Mouse (Mus musculus): ENCODE results near the gene Cnr2. TPM values are rescaled to one million over a fixed set of nuclear protein-coding genes. Genes with fewer than 3 reads are reported as not detected.

The Cnr2 gene
- total and polyA plus RNA-seq, 3 experiments, result 0.23 to 0.88 (median 0.59) TPM

DNA sequence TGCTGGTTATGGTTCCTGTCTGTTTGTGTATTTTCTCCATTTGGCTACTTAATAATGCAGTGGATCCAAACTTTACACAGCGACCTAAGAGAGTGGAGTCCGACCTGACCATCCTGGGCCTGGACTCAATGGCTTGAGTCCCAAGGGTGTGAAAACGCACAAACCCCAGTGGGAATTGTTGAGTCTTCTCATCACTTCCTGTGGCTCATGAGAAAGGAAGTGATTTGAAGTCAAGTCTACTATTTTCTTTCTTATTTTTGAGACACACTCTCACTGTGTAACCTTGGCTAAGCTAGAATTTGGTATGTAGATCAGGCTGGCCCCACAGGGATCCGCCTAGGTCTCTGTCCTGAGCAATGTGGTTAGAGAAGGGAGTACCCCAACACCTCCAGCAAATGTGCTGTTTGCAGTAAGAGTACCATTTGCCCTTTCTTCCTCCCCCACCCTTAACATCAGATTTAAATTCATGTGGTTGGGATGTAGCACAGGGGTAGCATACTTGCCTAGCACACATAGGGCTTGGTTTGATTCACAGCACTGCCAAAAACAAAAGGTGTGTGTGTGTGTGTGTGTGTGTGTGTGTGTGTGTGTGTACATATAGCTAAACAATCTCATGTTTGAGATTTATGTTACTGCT lies 7.5 kb downstream of the Cnr2 start:
- WGBS, result 61% methylated on average over 4 of the region's 4 CpGs
- Histone ChIP-seq H3K27ac (no peak overlapping the region), H3K79me2 (replicated peaks; ENCODE audit: control insufficient read depth, insufficient read depth, low read length) (no peaks in the 10 kb centered on the region), H3K36me3 (ENCODE audit: control insufficient read depth, insufficient read depth, low read length) (no peaks in the 10 kb centered on the region), H3K9ac (ENCODE audit: low read depth, low read length) (no peak overlapping the region), H3K4me1 (ENCODE audit: control insufficient read depth, insufficient read depth, low read length) (peaks cover 4% of the 10 kb centered on the region), H3K27me3 (ENCODE audit: control insufficient read depth, insufficient read depth, low read length) (no peaks in the 10 kb centered on the region), H3K4me3 (no peak overlapping the region)
- intact Hi-C loops (cut with DNase I), result no loop called here
- DNase-seq, result no peak
- TF ChIP-seq EP300 (IDR thresholded peaks at IDR 0.05; ENCODE audit: insufficient read depth, low read depth, low read length), result no peak
- TF ChIP-seq POLR2A (IDR thresholded peaks at IDR 0.05; ENCODE audit: insufficient read depth, low read depth, low read length), result no peak
- TF ChIP-seq CTCF (IDR thresholded peaks at IDR 0.05), result no peak

GRCm38 (mm10) chr4:135904810-135905209 lies 9.6 kb downstream of the Cnr2 start:
- no peak for DNase-seq
- 59% methylated on average over 1 of the region's 1 CpGs for WGBS
- Histone ChIP-seq H3K79me2 (replicated peaks; ENCODE audit: control insufficient read depth, insufficient read depth, low read length) (no peaks in the 10 kb centered on the region), H3K27ac (no peak overlapping the region), H3K4me1 (ENCODE audit: control insufficient read depth, insufficient read depth, low read length) (peaks cover 2% of the 10 kb centered on the region), H3K27me3 (ENCODE audit: control insufficient read depth, insufficient read depth, low read length) (no peaks in the 10 kb centered on the region), H3K4me3 (no peak overlapping the region), H3K36me3 (ENCODE audit: control insufficient read depth, insufficient read depth, low read length) (no peaks in the 10 kb centered on the region; the same call in 1 of the 2 replicates), H3K9ac (ENCODE audit: low read depth, low read length) (no peak overlapping the region)
- intact Hi-C loops (cut with DNase I), result no loop called here
- TF ChIP-seq CTCF (IDR thresholded peaks at IDR 0.05) (no peak), EP300 (IDR thresholded peaks at IDR 0.05; ENCODE audit: insufficient read depth, low read depth, low read length) (no peak), POLR2A (IDR thresholded peaks at IDR 0.05; ENCODE audit: insufficient read depth, low read depth, low read length) (no peak)

DNA sequence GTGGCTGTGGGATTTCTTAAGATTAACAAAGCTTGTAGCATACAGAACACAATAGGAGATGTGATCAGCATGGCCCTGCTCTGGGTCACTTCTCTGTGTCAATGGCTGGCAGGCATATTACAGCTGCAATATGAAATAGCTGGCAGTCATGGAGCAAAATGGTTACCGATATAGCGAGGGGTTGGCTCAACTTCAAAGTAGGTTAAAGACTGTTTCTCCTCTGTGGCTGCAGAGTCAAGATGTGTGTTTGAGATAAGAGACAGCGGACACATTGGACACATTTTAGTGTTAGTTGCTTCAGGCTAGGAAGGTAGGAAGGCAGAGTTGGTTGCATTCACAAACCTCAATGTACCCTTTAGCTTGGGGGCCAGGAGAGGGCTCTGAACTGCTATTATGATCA lies 11.4 kb downstream of the Cnr2 start:
- no peaks in the 10 kb centered on the region; the same call in 1 of the 2 replicates for H3K36me3 ChIP-seq (ENCODE audit: control insufficient read depth, insufficient read depth, low read length)
- TF ChIP-seq POLR2A (IDR thresholded peaks at IDR 0.05; ENCODE audit: insufficient read depth, low read depth, low read length) (no peak), CTCF (IDR thresholded peaks at IDR 0.05) (no peak), EP300 (IDR thresholded peaks at IDR 0.05; ENCODE audit: insufficient read depth, low read depth, low read length) (no peak)
- 67% methylated on average over 3 of the region's 3 CpGs for WGBS
- H3K27ac ChIP-seq, result no peak overlapping the region
- no peak overlapping the region for H3K4me3 ChIP-seq
- intact Hi-C loops (cut with DNase I), result no loop called here
- no peaks in the 10 kb centered on the region for H3K27me3 ChIP-seq (ENCODE audit: control insufficient read depth, insufficient read depth, low read length)
- peaks cover 3% of the 10 kb centered on the region for H3K4me1 ChIP-seq (ENCODE audit: control insufficient read depth, insufficient read depth, low read length)
- DNase-seq, result no peak
- no peak overlapping the region for H3K9ac ChIP-seq (ENCODE audit: low read depth, low read length)
- no peaks in the 10 kb centered on the region for H3K79me2 ChIP-seq (replicated peaks; ENCODE audit: control insufficient read depth, insufficient read depth, low read length)

- H3K27me3 ChIP-seq (ENCODE audit: control insufficient read depth, insufficient read depth, low read length), result no peaks in the 10 kb centered on the region
- H3K4me3 ChIP-seq, result no peak overlapping the region
- TF ChIP-seq POLR2A (IDR thresholded peaks at IDR 0.05; ENCODE audit: insufficient read depth, low read depth, low read length) (no peak), EP300 (IDR thresholded peaks at IDR 0.05; ENCODE audit: insufficient read depth, low read depth, low read length) (no peak), CTCF (IDR thresholded peaks at IDR 0.05) (no peak)
- H3K79me2 ChIP-seq (replicated peaks; ENCODE audit: control insufficient read depth, insufficient read depth, low read length), result no peaks in the 10 kb centered on the region
- WGBS, result 18% methylated on average over 13 of the region's 13 CpGs
- H3K4me1 ChIP-seq (ENCODE audit: control insufficient read depth, insufficient read depth, low read length), result peaks cover 5% of the 10 kb centered on the region
- no peak for DNase-seq
- no peak overlapping the region for H3K9ac ChIP-seq (ENCODE audit: low read depth, low read length)
- intact Hi-C loops (cut with DNase I), result no loop called here
- H3K27ac ChIP-seq, result peak overlapping the region; percentile 32
- no peaks in the 10 kb centered on the region; the same call in 1 of the 2 replicates for H3K36me3 ChIP-seq (ENCODE audit: control insufficient read depth, insufficient read depth, low read length)
Observed at GRCm38 (mm10) chr4:135909326-135910066, 14.3 kb downstream of the Cnr2 start.

DNA sequence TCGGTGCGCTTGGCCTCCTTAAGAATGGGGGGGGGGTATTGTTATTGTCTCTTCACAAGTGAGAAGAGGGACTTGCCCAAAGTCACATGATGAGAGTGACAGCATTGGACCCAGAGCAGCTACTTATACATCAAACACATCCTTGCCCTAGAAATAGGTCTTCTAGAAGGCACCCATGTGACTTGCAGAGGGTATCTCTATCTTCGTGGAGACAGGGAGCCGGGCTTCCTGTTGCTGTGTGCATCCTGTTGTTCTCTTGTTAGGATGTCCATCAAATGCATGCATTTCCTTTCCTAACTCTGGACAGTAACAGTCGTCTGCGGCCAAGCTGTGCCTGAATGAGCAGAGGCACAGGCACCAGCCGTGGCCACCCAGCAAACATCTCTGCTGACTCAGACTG lies 16.3 kb downstream of the Cnr2 start:
- no peak overlapping the region for H3K9ac ChIP-seq (ENCODE audit: low read depth, low read length)
- H3K27ac ChIP-seq, result peak overlapping the region; percentile 42
- 36% methylated on average over 7 of the region's 7 CpGs for WGBS
- peaks cover 5% of the 10 kb centered on the region for H3K4me1 ChIP-seq (ENCODE audit: control insufficient read depth, insufficient read depth, low read length)
- TF ChIP-seq CTCF (IDR thresholded peaks at IDR 0.05), result no peak
- TF ChIP-seq EP300 (IDR thresholded peaks at IDR 0.05; ENCODE audit: insufficient read depth, low read depth, low read length), result 0 out of 2 replicates have a peak, but pooled peaks have one; percentile 37
- peak; percentile 23; the same call in 1 of the 2 replicates for TF ChIP-seq POLR2A (IDR thresholded peaks at IDR 0.05; ENCODE audit: insufficient read depth, low read depth, low read length)
- H3K36me3 ChIP-seq (ENCODE audit: control insufficient read depth, insufficient read depth, low read length), result no peaks in the 10 kb centered on the region; the same call in 1 of the 2 replicates
- intact Hi-C loops (cut with DNase I), result no loop called here
- no peaks in the 10 kb centered on the region for H3K27me3 ChIP-seq (ENCODE audit: control insufficient read depth, insufficient read depth, low read length)
- H3K4me3 ChIP-seq, result no peak overlapping the region
- H3K79me2 ChIP-seq (replicated peaks; ENCODE audit: control insufficient read depth, insufficient read depth, low read length), result no peaks in the 10 kb centered on the region
- DNase-seq, result peak in 1 of 2 experiments; percentile 37

- Histone ChIP-seq H3K79me2 (replicated peaks; ENCODE audit: control insufficient read depth, insufficient read depth, low read length) (no peaks in the 10 kb centered on the region), H3K4me3 (no peak overlapping the region), H3K9ac (ENCODE audit: low read depth, low read length) (no peak overlapping the region), H3K36me3 (ENCODE audit: control insufficient read depth, insufficient read depth, low read length) (no peaks in the 10 kb centered on the region; the same call in 1 of the 2 replicates), H3K27me3 (ENCODE audit: control insufficient read depth, insufficient read depth, low read length) (no peaks in the 10 kb centered on the region), H3K27ac (peak overlapping the region; percentile 42), H3K4me1 (ENCODE audit: control insufficient read depth, insufficient read depth, low read length) (peaks cover 5% of the 10 kb centered on the region)
- DNase-seq, result no peak
- no peak for TF ChIP-seq CTCF (IDR thresholded peaks at IDR 0.05)
- no peak for TF ChIP-seq EP300 (IDR thresholded peaks at IDR 0.05; ENCODE audit: insufficient read depth, low read depth, low read length)
- no peak for TF ChIP-seq POLR2A (IDR thresholded peaks at IDR 0.05; ENCODE audit: insufficient read depth, low read depth, low read length)
- intact Hi-C loops (cut with DNase I), result no loop called here
- WGBS, result 32% methylated on average over 3 of the region's 3 CpGs
Observed at GRCm38 (mm10) chr4:135912164-135912563, 17.0 kb downstream of the Cnr2 start.
